Mouse (Mus musculus): ENCODE data around the gene Grem1.

Grem1 gene

DNA sequence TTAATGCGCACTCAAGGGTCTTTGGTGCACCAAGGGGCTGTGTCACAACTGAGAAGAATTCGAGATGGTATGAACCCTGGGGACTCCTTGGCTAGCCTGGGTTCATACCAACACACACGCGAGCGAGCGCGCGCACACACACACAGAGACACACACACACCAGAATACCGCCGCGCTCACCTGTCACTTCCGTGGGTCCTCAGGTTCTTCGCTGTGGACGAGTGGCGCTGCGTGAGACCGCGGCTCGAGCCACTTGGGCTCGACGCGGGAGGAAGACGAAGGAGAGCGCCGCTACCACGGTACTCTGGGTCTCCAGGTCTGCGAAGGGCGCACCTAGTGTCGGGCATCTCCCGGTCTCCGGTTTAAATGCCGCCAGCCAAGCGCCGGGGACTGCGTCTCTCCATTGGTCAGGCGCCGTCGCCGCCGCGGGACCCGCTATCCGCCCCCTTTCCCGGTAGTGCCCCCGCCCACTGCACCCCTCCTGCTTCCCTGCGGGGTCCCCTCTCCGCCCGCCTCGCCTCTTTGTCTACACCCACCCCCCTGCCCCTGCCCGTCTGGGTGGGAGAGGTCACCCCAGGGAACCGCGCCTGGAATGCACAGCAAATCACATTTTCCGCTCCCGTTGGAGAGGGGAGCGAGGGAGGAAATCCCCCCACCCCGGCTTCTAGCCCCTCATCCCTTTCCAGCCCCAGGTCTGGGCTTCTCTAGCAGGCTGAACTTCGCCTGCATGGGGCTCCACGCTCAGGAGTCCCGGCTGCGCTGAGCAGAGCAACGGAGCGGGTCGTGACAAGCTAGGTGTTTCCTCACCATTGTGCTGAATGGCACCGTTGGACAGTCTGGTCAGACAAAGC, at the start of gene Grem1:
Gene Grem1, minus strand, starts transcription at position 336 of the 851 bp plus-strand sequence.
- DNase-seq (ENCODE audit: low spot score in 2 of 2), result no peak

DNA sequence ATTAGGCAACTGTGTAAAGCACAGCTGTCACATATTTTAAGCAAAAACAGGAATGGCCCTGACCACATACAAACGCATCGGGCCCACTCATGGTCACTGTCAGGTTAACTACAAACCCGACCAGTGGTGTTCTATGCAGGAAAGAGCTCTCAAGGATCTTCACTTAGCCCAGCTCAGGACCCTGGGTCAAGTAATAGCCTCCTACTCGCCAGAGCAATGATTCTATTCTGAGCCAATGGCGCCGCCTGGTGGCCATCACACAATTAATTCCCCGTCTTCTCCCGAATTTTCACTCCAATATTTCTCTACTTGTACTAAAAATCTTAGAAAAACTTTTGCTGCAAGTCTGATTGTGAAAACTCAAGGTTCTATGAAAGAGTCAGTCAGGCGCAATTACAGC, 49.2 kb upstream of the Grem1 start:
- DNase-seq (ENCODE audit: low spot score in 2 of 2), result no peak

DNA sequence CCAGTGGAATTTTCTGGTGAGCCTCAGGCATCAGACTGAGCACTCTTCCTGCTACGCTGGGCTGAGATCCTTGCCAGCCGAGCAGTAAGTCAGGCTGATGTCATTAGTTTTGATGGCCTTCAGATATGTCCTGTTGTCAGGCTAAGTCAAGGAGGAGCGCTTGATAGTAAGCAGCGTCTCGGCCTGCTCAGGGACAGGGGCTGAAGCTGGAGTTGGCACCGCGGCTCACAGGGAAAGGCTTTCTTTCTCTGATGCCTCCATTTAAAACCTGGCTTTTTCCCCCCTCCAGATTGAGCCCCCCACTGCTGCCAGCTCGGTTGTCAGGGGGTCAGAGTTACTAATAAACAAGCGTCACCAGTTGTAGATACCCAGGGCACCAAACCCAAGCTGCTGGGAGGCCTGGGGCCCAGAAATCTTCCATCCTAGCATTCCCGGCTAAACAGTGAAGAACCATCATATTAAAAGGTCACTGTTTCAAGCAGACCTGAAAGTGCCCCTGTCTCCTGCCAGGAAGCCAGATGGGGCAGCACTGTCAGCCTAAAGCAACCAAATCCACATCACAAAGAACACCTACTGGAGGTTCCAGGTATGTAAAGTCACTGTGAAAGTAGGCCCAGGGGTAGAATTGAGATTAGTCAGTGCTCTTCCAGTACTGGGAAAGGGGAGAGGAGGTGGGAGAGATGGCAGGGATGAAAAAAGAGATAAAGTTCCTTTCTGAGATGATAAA, 48.6 kb upstream of the Grem1 start:
- DNase-seq (ENCODE audit: low spot score in 2 of 2), result no peak

DNA sequence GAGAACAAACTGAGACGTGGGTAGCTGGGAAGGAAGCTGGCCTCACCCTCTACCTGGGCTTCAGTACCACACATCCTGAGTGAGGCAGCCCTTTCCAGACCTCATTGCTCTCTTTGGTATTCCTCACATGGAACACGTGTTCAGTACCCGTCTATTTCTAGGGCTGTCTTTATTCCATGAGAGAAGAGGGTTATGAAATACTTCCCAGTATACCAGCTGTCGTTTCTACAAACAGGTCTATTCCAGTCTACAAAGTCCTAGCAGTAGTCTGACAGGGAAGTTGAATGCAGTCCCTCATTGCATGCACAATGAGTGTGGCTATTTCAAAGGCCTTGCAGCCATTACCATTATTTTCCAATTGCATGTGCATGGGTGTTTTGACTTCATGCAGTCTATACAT, 47.3 kb upstream of the Grem1 start:
- no peak for DNase-seq (ENCODE audit: low spot score in 2 of 2)

DNA sequence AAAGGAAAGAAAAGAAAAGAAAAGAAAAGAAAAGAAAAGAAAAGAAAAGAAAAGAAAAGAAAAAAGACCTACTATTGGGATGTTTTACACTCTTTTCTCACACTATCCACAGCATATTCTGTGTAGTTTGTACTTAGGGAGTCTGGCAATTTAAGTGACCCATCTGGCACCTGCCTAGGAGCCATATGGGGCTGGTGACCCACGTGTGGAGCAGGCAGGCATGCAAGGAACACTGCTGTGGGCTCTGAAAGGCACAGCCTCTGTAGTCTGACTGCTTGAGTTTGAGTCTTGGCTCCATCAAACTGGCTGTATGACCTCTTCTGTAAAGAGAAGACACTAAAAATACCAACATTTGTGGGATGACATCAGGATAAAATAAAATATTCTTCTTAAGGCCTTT, 45.3 kb upstream of the Grem1 start:
- DNase-seq (ENCODE audit: low spot score in 2 of 2), result no peak

DNA sequence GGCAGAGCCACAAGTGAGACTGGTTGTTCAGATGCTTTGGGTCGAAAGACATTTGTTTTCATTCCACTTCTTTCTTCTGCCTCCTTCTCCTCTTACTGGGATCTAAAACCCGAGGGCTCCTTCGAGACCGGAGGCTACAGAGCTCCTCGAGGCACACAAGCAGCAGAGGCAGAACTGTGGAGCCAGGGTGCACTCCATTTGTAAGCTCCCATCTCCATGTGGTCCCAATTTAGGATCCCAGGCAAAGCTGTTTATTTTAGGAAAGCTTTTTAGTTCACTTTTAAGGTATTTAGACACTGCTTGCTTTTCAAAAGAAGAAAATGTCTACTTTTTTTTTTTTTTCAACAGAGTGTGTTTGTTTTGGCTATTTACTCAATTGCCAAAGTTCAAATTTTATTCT, 42.4 kb upstream of the Grem1 start:
- no peak for DNase-seq (ENCODE audit: low spot score in 2 of 2)

DNA sequence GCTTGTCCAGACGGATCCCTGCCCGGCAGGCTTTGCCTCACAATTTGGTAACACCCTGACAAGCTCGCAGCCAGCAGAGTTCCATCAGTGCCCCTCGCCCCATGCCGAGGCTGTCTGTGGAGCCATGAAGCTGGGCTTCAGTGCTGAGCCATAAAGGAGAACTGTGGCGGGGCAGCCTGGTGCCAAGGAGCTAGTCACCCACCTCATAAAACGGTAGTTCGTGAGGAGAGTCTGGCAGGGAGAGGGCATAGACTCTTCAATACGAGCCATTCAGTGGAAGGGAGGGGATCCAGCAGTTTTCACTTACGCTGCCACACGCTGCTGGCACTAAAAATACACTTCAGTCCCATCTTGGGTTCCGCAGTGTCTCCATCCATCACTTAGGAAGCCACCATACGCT, 40.2 kb upstream of the Grem1 start:
- no peak for DNase-seq (ENCODE audit: low spot score in 2 of 2)

DNA sequence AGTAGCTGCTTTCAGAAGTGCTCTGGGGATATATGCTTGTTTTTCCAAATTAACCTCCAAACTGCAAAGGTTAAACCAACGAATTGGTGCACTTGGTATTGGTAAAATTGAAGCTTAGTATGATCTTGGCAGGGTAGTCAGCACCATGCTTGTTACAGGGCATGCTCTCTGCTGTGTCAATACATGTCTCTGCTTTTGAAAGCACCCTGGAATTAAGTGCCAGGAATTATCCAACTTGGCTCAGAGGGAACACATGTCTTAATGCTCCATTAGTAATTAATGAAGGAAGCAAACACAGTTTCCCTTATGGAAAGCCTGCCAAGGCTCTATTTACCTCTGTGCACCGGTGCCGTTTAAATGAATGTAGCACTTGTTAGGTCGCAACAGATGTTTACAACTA, 36.7 kb upstream of the Grem1 start:
- DNase-seq (ENCODE audit: low spot score in 2 of 2), result no peak

DNA sequence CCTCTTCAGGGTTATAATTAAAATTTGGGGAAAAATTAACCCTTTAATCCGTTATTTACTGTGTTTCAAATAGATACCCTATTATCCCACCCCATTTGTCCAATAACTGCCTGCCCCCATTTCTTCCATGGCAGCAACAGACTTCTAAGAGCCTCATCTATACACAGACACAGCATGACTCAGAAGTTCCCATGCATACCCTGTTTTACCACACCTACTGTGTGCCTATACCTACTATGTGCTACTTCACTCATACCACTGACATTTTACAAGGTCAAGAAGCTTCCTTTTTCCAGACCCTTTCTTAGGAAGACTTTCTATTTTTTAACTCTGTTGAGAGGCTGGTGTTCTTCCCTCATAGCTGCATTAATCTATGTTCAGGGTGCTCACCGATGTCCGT, 35.1 kb upstream of the Grem1 start:
- no peak for DNase-seq (ENCODE audit: low spot score in 2 of 2)

DNA sequence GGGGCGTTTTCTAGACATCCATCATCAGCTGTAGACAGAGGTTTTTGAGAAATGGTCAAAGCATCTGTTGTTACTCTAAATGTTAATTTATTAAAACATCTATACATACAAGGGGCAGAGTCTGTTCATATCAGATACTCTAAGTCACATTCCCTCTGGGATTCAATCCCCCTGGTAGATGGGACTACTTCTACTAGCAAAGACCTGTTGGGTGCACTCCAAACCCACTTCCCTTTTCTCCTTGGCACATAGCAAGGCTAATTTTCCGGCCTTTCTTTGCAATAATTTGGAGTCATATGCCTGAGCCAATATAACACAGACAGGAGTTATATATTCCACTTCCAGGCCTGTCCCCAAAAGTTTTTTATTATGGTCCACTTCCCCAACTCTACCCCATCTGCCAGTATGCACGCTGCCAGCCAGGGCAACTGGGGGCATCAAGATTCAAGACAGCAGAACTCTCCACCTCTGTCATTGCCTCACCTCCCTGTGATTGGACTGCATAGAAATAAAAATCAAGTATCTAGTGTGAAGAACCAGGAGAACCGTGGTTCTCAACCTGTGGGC, 30.5 kb upstream of the Grem1 start:
- no peak for DNase-seq (ENCODE audit: low spot score in 2 of 2)

DNA sequence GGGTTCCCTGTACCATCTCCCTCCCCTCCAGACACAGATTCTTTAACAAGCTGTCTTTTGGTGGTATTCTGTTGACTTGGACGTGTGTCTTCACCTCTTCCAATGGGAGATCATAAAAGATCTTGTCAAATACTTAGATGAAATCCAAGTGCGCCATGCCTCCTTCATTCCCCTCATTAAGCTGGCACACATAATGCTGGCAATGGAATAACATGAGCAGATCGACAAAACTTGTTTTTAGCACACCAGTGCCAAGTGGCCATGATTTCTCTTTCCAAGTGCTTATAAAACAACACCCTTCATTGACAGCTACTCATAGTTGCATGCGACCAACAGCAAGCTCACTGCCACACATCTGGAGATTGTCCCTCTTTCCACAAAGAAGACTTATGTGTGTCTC, 29.4 kb upstream of the Grem1 start:
- DNase-seq (ENCODE audit: low spot score in 2 of 2), result no peak

DNA sequence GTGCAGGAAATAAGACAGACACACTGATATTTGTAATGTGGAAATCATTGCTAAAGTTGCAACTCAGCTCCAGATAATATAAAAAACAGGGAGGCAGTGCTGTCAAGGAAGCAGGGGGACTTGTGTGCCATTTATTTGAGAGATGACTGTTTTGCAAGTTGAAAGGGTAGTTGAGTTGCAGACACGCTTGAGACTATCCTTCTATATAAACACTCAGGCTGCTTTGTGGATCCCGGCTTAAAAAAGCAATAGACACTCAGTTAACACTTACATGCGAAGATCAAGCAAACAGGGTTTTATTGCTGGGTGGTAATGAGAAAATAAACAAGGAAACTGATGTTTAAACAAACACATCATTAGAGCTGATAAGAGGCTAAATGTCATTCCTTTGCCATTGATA, 26.4 kb upstream of the Grem1 start:
- no peak for DNase-seq (ENCODE audit: low spot score in 2 of 2)

DNA sequence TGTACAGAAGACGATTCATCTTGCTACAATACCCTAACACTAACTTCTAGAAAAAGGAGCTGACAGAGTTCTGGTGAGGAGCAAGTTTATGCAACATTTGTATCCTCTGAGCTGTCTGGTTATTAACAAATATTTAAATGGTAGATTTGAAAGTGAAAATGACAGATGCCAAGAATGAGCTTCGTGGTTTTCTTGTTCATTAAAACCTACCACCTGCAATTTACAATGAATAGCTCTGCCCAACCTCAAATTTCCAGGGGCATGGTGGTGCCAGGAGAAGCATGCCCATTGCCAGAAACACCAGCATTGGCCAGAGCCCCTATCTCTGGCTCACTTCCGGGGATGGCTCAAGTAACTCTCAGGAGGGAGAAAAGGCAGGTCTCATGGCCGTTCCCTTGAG, 23.1 kb upstream of the Grem1 start:
- no peak for DNase-seq (ENCODE audit: low spot score in 2 of 2)

DNA sequence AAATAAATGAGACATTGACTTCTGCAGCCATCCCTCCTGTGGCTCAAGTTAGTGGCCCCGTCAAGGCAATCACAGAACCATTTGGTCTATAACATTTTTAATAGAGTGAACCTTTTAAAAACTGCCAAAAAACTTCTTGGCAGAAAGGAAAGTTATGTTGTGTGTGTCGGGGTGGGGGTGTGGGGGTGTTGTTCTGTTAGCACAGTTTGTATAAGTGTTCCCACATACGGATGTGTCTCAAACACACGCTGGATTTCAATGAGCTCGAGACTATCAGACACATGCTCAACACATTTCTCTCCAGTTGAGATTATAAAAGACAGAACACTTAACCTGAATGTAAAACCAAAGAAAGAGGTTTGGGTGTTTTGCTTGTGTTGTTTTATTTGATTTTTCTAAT, 22.7 kb upstream of the Grem1 start:
- no peak for DNase-seq (ENCODE audit: low spot score in 2 of 2)

DNA sequence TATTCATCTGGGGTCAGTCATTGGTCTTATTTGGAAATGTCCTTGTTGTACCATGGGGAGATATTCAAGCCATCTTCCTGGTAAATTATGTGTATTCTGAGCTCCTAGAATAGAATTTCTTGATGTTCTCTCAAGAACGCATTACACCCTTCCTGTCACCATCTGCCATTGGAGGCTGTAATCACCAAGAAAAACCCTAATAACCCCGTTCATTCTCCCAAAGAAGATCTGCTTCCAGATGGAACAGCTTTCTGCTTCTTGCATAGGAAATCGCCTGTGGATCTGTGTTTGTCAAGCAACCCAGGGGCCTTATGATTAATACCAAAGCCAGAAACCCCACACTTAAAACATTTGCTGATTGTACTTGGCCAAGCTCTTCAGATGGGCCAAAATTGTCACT, 20.9 kb upstream of the Grem1 start:
- DNase-seq (ENCODE audit: low spot score in 2 of 2), result no peak

DNA sequence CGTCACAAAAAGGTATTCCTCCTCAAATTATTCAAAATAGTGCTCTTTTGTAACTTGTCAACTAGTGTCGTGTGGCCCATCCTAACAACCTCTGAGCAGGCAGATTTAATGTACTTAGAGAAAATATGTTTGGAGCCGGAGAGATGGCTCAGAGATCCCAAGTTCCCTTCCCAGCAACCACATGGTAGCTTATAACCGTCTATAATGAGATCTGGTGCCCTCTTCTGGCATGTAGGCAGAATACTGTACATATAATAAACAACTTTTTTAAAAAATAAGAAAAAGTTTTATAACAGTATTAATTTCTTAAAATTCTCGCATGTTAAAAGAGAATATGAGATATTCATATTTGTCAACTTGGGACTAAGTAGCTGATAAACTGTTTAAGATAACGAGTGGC, 19.6 kb upstream of the Grem1 start:
- DNase-seq (ENCODE audit: low spot score in 2 of 2), result no peak

DNA sequence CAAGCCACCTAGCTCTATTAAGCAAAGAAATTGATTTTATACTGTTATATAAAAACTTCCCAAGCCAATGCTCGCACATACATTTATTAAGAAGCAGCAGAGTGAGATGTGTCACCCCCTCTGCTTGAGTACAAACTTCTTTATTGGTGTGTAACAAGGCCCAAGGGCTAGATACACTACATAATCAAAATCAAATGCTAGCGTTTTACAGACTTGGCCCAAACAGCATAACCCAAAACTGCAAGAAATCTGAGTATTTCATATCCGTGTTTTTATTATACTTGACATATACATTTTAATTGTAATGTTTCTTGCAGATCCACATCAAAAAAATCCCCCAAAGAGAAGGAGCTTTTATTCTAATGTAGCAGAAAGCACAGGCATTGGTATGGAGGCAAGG, 17.9 kb upstream of the Grem1 start:
- no peak for DNase-seq (ENCODE audit: low spot score in 2 of 2)

DNA sequence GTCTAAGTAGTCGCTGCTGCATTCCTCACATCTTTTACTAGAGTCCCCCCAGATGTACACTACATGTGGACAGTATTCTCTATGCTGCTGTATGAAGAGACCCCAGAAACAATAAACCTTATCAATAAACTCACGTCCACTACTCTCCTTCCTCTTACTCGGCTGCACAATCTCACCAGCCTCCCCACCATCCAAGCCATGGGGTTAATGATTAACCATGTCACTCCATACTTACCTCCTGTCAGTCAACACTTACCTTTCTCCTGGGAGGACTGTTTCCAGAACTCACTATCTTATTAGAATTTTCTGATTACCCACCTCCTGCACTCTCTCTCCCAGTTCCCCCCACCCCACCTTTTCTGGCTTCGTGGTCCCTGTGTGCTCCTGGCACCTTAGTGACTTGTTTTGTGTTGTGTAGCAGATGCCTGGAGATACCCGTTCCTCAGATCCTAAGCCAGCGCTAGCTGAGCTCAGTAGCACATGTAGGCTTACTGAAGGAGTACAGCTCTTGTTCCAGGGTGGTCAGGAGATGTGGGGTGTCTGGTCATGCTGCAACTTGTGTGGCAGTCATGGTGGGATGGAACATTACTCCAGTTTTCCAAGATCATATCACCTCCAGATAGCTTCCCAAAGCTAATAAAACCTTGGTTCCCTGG, 15.8 kb upstream of the Grem1 start:
- no peak for DNase-seq (ENCODE audit: low spot score in 2 of 2)

DNA sequence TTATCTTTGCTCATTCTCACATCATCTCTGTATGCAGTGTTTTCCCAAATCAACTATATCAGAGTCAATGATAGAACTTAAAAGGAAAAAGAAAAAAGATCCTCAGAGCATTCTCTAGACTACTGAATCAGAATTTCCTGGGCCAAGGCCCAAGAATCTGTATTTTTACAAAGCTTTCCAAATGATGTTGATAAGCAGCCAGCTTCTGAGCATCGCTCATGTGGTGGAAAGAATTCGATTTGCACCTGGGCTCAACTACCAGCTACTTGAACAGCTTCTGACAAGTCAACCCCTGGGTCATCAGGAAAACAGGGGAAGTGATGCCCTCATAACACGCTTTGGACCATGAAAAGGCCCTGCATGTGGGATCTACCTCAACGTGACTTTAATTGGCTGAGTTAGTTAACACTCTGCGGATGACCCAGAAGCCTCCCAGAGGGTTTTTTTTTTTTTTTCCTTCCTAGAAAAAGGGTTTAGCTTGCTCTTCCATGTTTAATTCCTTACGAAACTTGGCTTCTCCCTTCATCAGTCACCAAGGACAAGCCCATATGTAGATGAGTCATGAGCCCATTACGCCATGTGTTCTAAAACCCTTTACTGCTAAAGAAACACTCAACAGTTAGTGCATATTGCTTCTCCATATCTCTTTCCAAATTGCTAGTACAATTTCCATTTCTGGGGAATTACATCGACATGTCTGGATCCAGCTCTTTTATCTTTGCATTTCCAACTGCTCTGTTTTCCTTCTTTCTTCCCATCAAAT, 10.3 kb upstream of the Grem1 start:
- no peak for DNase-seq (ENCODE audit: low spot score in 2 of 2)

DNA sequence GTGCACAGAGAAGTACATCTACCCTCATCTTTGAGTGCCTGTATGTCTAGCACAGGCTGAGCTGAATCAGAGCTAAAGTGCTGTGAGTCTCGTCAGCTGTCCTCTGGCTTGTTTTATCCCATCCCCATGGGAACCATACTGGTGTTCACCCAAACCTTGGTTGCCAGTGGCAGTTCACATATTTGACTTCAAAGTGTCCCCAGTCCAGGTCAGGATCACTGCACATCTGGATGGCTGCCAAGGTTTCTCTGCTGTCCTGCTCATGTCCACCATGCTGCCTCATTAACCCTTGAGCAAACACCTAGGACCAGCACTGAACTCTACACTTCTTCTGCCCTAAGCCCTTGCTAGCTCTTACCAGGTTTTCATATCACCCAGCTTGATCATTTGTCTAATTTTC, 7.4 kb upstream of the Grem1 start:
- DNase-seq (ENCODE audit: low spot score in 2 of 2), result no peak

DNA sequence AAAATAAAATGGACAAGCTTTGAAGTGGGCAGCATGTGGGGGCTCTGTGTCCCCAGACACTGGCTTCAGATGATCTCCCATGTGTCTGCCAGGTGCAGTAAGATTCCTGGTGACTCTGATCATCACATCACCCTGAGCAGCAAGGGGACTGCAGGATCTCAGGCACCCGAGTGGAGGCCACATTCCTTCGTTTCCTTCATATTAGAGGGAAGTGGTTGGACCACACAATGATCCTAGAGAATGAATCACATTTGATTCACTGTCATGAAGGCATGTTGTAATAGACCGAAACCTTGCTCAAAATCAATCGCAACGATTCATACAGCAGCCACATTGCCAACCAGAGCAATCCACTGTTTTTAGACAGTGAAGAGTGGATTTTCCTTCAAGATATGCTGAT, 6.5 kb upstream of the Grem1 start:
- DNase-seq (ENCODE audit: low spot score in 2 of 2), result no peak

Measured in natural killer cell, adult 2 months (primary cell).